Mouse (Mus musculus) ES-Bruce4 (cell line): ENCODE results near the gene Slc24a3.

Source experiments
- CTCF ChIP-seq: IDR thresholded peaks from one replicate; pipeline ENCODE4 v1.8.1; 2011; ENCODE audit warnings: low read depth, low read length
- POLR2A ChIP-seq: IDR thresholded peaks from one replicate; pipeline ENCODE4 v1.8.1; 2011; ENCODE audit warnings: low read length; ENCODE audit not compliant: insufficient read depth

DNA sequence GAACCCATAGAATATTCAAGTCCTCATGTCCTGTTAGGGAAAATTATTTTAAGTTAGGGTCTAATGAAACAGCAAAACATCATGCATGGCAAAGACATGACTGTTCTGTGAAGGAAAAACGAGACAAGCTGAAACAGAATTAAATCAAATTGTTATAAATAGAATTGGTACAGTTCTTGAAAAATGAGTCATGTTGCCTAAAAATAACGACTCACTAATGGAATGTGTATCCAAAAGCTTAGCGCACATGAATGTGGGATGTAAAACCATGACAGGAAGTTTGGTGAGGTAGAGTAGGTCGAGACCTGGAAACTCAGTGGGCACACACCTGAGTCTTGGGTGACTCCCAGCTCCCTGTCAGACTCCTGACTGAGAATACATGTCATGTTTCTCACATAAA, 502.6 kb downstream of the Slc24a3 start:
- no peak for TF ChIP-seq CTCF
- TF ChIP-seq POLR2A: no peak
